Mouse (Mus musculus): Measurements from ENCODE around the gene Smurf1.

GRCm38 (mm10) chr5:145005596-145005995 is 39.9 kb upstream of the Smurf1 start:
- TF ChIP-seq EP300 (IDR thresholded peaks at IDR 0.05) = no peak
- TF ChIP-seq CTCF (IDR thresholded peaks at IDR 0.05) = peak; percentile 2; the same call in 1 of the 2 replicates
